ENCODE assay signal across 9 mouse cellular contexts in genomic region chr4:154964581-154965235, GRCm38 (mm10). TPM values are rescaled to one million over a fixed set of nuclear protein-coding genes. Genes with fewer than 3 reads are reported as not detected.
DNase-seq lines count a peak whose midpoint lies in the region; ATAC-seq lines count a peak whose summit lies in the region.
"Had no signal": no experiment of that assay in that cellular context is flagged by ENCODE, and none has a peak within 500 bp of the region (broad histone marks: within the 10 kb centered on the region; RNA-seq: fewer than 3 reads in every experiment).

No protein-coding gene starts in this region.

- intact Hi-C loops in left cerebral cortex, postnatal 25 days (cut with DNase I): loop anchor here (1.0 to 10.0 kb wide), 4 partner anchors 20 to 280 kb away; partner anchors contain the start of gene Faap20

- peak overlapping the region; percentile 83 for H3K27ac ChIP-seq in lung, embryonic 16.5 days (ENCODE audit: low read length)
- H3K27ac ChIP-seq in embryonic facial prominence, embryonic 11.5 days (replicated peaks; ENCODE audit: low read depth, low read length): peak overlapping the region; percentile 81
- H3K27ac ChIP-seq in midbrain, embryonic 14.5 days (replicated peaks; ENCODE audit: low read depth, low read length): peak overlapping the region; percentile 97

- peak overlapping the region; percentile 73 for H3K4me3 ChIP-seq in lung, embryonic 16.5 days (ENCODE audit: low read length)
- H3K4me3 ChIP-seq in embryonic facial prominence, embryonic 11.5 days (ENCODE audit: low read depth, low read length): peak overlapping the region; percentile 84
- peak overlapping the region; percentile 76 for H3K4me3 ChIP-seq in midbrain, embryonic 14.5 days (replicated peaks; ENCODE audit: low read depth, low read length)

- under 1% methylated on average over 29 of the region's 36 CpGs for WGBS in lung, embryonic 16.5 days
- WGBS in embryonic facial prominence, embryonic 11.5 days: 3% methylated on average over 36 of the region's 36 CpGs
- WGBS in midbrain, embryonic 14.5 days: 0% methylated on average over 36 of the region's 36 CpGs

- peak overlapping the region; percentile 85 for H3K9ac ChIP-seq in lung, embryonic 16.5 days (ENCODE audit: low read length)
- peak overlapping the region; percentile 89 for H3K9ac ChIP-seq in embryonic facial prominence, embryonic 11.5 days (replicated peaks; ENCODE audit: low read length)
- peak overlapping the region; percentile 84 for H3K9ac ChIP-seq in midbrain, embryonic 14.5 days (replicated peaks; ENCODE audit: low read length)

- no peak for ATAC-seq in lung, embryonic 16.5 days (ENCODE audit: low read depth)
- ATAC-seq in embryonic facial prominence, embryonic 11.5 days (replicated peaks; ENCODE audit: insufficient number of reproducible peaks, low FRiP score, low TSS enrichment, low read depth): no peak
- ATAC-seq in inflammation-experienced regulatory T-cells, adult 6 months: peak; percentile 23
- no peak; the same call in 1 of the 2 replicates for ATAC-seq in midbrain, embryonic 14.5 days (ENCODE audit: low FRiP score, low TSS enrichment)

- no peak for DNase-seq in lung, postnatal 25 days (ENCODE audit: low spot score)
- DNase-seq in embryonic facial prominence, embryonic 11.5 days (ENCODE audit: low spot score): no peak
- DNase-seq in midbrain, embryonic 14.5 days: no peak
- no peak for DNase-seq in gastrocnemius, postnatal 10 days
- no peak for DNase-seq in left cerebral cortex, postnatal 25 days (ENCODE audit: low spot score in 2 of 2)
- DNase-seq in urinary bladder, adult 2 months (ENCODE audit: low spot score): no peak

- peaks cover 8% of the 10 kb centered on the region for H3K36me3 ChIP-seq in lung, embryonic 16.5 days (ENCODE audit: control insufficient read depth, insufficient read depth, low read length)
- peaks cover 3% of the 10 kb centered on the region; the same call in 1 of the 2 replicates for H3K36me3 ChIP-seq in embryonic facial prominence, embryonic 11.5 days (replicated peaks; ENCODE audit: control insufficient read depth, insufficient read depth, low read depth, low read length)
- H3K36me3 ChIP-seq in midbrain, embryonic 14.5 days (ENCODE audit: control insufficient read depth, insufficient read depth, low read length): peaks cover 16% of the 10 kb centered on the region

- peaks cover 33% of the 10 kb centered on the region for H3K4me1 ChIP-seq in lung, embryonic 16.5 days (replicated peaks; ENCODE audit: control insufficient read depth, insufficient read depth, low read length)
- H3K4me1 ChIP-seq in embryonic facial prominence, embryonic 11.5 days (ENCODE audit: control insufficient read depth, insufficient read depth, low read length): peaks cover 28% of the 10 kb centered on the region
- peaks cover 47% of the 10 kb centered on the region for H3K4me1 ChIP-seq in midbrain, embryonic 14.5 days (ENCODE audit: control insufficient read depth, insufficient read depth, low read length)

- peaks cover 35% of the 10 kb centered on the region for H3K27me3 ChIP-seq in lung, embryonic 16.5 days (ENCODE audit: control insufficient read depth, insufficient read depth, low read depth, low read length)
- H3K27me3 ChIP-seq in embryonic facial prominence, embryonic 11.5 days (ENCODE audit: control insufficient read depth, insufficient read depth, low read length): peaks cover 39% of the 10 kb centered on the region
- H3K27me3 ChIP-seq in midbrain, embryonic 14.5 days (ENCODE audit: control insufficient read depth, insufficient read depth, low read length): peaks cover 7% of the 10 kb centered on the region; the same call in 1 of the 2 replicates

- H3K4me2 ChIP-seq in lung, embryonic 16.5 days (ENCODE audit: low read depth, low read length): peak overlapping the region; percentile 73
- H3K4me2 ChIP-seq in embryonic facial prominence, embryonic 11.5 days (ENCODE audit: low read depth, low read length): peak overlapping the region; percentile 60
- H3K4me2 ChIP-seq in midbrain, embryonic 14.5 days (ENCODE audit: low read length): peak overlapping the region; percentile 86

- no peaks in the 10 kb centered on the region for H3K9me3 ChIP-seq in lung, embryonic 16.5 days (ENCODE audit: control insufficient read depth, low read length)
- H3K9me3 ChIP-seq in embryonic facial prominence, embryonic 11.5 days (replicated peaks; ENCODE audit: control insufficient read depth, low read length): no peaks in the 10 kb centered on the region
- no peaks in the 10 kb centered on the region for H3K9me3 ChIP-seq in midbrain, embryonic 14.5 days (ENCODE audit: control insufficient read depth, low read length)

RNA-seq across cellular contexts. Expression of gene Pank4, which starts 0.8 kb away (rescaled TPM):
- 47.3 and 48.4 TPM in 2 replicates for polyA plus RNA-seq in lung, embryonic 16.5 days (2015; fragmentation: Nextera tagmentation; extraction: Ambion mirVana)
- polyA plus RNA-seq in embryonic facial prominence, embryonic 11.5 days (2014; fragmentation: Nextera tagmentation; extraction: Ambion mirVana): 43.6 and 48.8 TPM in 2 replicates
- polyA plus RNA-seq in inflammation-experienced regulatory T-cells, adult 6 months (2017; shearing (Covaris generic)): 10 to 100 TPM; 22.1 to 59.6 (median 49.1) TPM
- 30.6 and 38.8 TPM in 2 replicates for polyA plus RNA-seq in midbrain, embryonic 14.5 days (2014; fragmentation: Nextera tagmentation; extraction: Ambion mirVana)
- total RNA-seq in gastrocnemius, postnatal 10 days (2021): 10 to 100 TPM; 26.1 to 28.7 TPM
- total RNA-seq in left cerebral cortex, postnatal 25 days (2021): 10 to 100 TPM; 37.6 to 39.8 TPM
- 39.8 and 45.9 TPM in 2 replicates for polyA plus RNA-seq in urinary bladder, adult 2 months (2012; rRNA removed)

RNA-seq across cellular contexts. Expression of gene Hes5, which starts 4.0 kb away (rescaled TPM):
- polyA plus RNA-seq in lung, embryonic 16.5 days (2015; fragmentation: Nextera tagmentation; extraction: Ambion mirVana): 0.54 and 0.55 TPM in 2 replicates
- 35.4 and 47.4 TPM in 2 replicates for polyA plus RNA-seq in embryonic facial prominence, embryonic 11.5 days (2014; fragmentation: Nextera tagmentation; extraction: Ambion mirVana)
- 1 to 10 TPM in 2 of 3 experiments, not detected in 1; 1.2 to 1.3 TPM for polyA plus RNA-seq in inflammation-experienced regulatory T-cells, adult 6 months (2017; shearing (Covaris generic))
- polyA plus RNA-seq in midbrain, embryonic 14.5 days (2014; fragmentation: Nextera tagmentation; extraction: Ambion mirVana): 111 and 123 TPM in 2 replicates
- total RNA-seq in gastrocnemius, postnatal 10 days (2021): under 1 TPM in 1 of 2 experiments, not detected in 1; 0.36 TPM
- total RNA-seq in left cerebral cortex, postnatal 25 days (2021): 10 to 100 TPM; 35.8 to 41.3 TPM
- polyA plus RNA-seq in urinary bladder, adult 2 months (2012; rRNA removed): 0.06 and 0.07 TPM in 2 replicates
- total RNA-seq: heart, postnatal 36 days had no signal

RNA-seq across cellular contexts. Expression of gene Tnfrsf14, which starts 36.3 kb away (rescaled TPM):
- 1.7 and 1.9 TPM in 2 replicates for polyA plus RNA-seq in lung, embryonic 16.5 days (2015; fragmentation: Nextera tagmentation; extraction: Ambion mirVana)
- 0.35 and 0.71 TPM in 2 replicates for polyA plus RNA-seq in embryonic facial prominence, embryonic 11.5 days (2014; fragmentation: Nextera tagmentation; extraction: Ambion mirVana)
- 100 to 1,000 TPM in 2 of 3 experiments, 10 to 100 TPM in 1; 10.2 to 157 (median 117) TPM for polyA plus RNA-seq in inflammation-experienced regulatory T-cells, adult 6 months (2017; shearing (Covaris generic))
- not detected in 2 replicates for polyA plus RNA-seq in midbrain, embryonic 14.5 days (2014; fragmentation: Nextera tagmentation; extraction: Ambion mirVana)
- 1 to 10 TPM; 1.8 to 4.2 TPM for total RNA-seq in gastrocnemius, postnatal 10 days (2021)
- total RNA-seq in left cerebral cortex, postnatal 25 days (2021): 1 to 10 TPM; 1.3 to 1.7 TPM
- polyA plus RNA-seq in urinary bladder, adult 2 months (2012; rRNA removed): 18.8 and 21.4 TPM in 2 replicates

Comparison
In these comparisons a context has a peak if more than half of its experiments do, and no peak if none do; other contexts are left out.
1. RNA of gene Hes5, which starts 4.0 kb away (polyA plus RNA-seq): 111 to 123 TPM in midbrain, embryonic 14.5 days and 35.4 to 47.4 TPM in embryonic facial prominence, embryonic 11.5 days; 1.2 to 1.3 TPM in inflammation-experienced regulatory T-cells, adult 6 months, 0.54 to 0.55 TPM in lung, embryonic 16.5 days and 0.06 to 0.07 TPM in urinary bladder, adult 2 months; every median in the first group is over 10 times any median in the second.
2. Peak in every context shown above with its lines, with median percentiles within 50 percentile points of each other: H3K27ac ChIP-seq, H3K4me2 ChIP-seq, H3K4me3 ChIP-seq and H3K9ac ChIP-seq.